Mouse (Mus musculus): ENCODE results near the gene Cnst. TPM values are rescaled to one million over a fixed set of nuclear protein-coding genes. Genes with fewer than 3 reads are reported as not detected.

Cnst gene
- 10 to 100 TPM; 23.6 to 37.9 TPM for polyA plus RNA-seq (2017; shearing (Covaris generic))

GRCm38 (mm10) chr1:179545768-179546550 is at the start of gene Cnst, which contains the start of gene Tfb2m:
TSS of gene Cnst (plus strand) at chr1:179546370.
TSS of gene Tfb2m (minus strand) at chr1:179546267.

GRCm38 (mm10) chr1:179517713-179518465 is 28.3 kb upstream of the Cnst start, which contains the start of gene Smyd3:
TSS of gene Smyd3 (minus strand) at chr1:179518041.

GRCm38 (mm10) chr1:179668013-179668805 is 122.0 kb downstream of the Cnst start, which contains the start of gene Sccpdh:
TSS of gene Sccpdh (plus strand) at chr1:179668210.

Other genes with a start within 250 kb of the Cnst start
- gene Smyd3, start 28.3 kb upstream of the Cnst start, polyA plus RNA-seq (2017; shearing (Covaris generic)) = 10 to 100 TPM; 29.7 to 39.6 TPM
- 10 to 100 TPM; 18.9 to 23.6 TPM for gene Tfb2m, start 103 bp upstream of the Cnst start, polyA plus RNA-seq (2017; shearing (Covaris generic))
- gene Sccpdh, start 121.8 kb downstream of the Cnst start, polyA plus RNA-seq (2017; shearing (Covaris generic)) = 10 to 100 TPM; 17.7 to 18.9 TPM
- gene Kif28, start 198.9 kb downstream of the Cnst start, polyA plus RNA-seq (2017; shearing (Covaris generic)) = under 1 TPM; 0.06 to 0.78 TPM

Data from inflammation-experienced regulatory T-cells (primary cell).